8 mouse cellular contexts compared by ENCODE assay signal in the genomic region with DNA sequence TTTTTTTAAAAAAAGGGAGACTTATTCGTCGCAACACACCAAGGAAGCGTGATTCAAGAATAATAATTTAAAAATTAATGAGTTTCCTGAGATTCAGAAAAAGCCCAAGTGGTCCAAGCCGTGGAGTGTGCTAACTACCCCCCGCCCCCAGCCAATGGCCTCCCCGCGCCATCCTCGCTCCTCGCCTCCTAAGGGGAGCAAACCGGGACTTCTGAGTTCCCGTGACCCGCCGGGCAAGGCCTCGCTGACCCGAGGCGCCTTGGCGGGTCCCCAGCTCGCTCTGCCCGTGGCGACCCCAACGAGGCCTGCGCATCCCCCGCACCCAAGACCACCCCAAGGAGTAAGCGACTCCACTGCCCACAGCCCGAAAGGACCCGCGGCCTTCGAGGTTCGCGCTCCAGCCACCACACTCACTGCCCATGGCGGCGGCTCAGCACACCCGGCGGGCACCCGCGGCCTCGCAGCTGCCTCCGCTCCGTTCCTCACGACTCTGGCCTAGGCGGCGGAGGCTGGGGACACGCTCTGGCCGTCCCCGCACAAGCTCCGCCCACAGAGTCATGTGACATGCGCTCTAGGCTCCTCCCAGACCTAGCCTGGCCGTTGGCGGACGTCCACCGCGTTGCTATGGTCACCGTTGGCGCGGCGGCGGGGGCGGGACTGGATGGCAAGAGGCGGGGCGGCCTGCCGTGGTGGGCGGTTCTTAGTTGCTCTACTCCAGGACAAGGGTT. TPM values are rescaled to one million over a fixed set of nuclear protein-coding genes. Genes with fewer than 3 reads are reported as not detected.
DNase-seq lines count a peak whose midpoint lies in the region; ATAC-seq and TF ChIP-seq lines count a peak whose summit lies in the region.

A gene (minus strand): TSS at position 590 of the 728 bp plus-strand sequence.

- H3K9ac ChIP-seq in heart, embryonic 12.5 days, result peak within 1 kb of the TSS; percentile 96
- H3K9ac ChIP-seq in kidney, postnatal 0 days (ENCODE audit: low read depth, low read length), result peak within 1 kb of the TSS; percentile 88
- peak within 1 kb of the TSS; percentile 96 for H3K9ac ChIP-seq in liver, embryonic 11.5 days (ENCODE audit: low read depth, low read length)
- H3K9ac ChIP-seq in stomach, embryonic 14.5 days (replicated peaks; ENCODE audit: low read depth, low read length), result peak within 1 kb of the TSS; percentile 93

- H3K9me3 ChIP-seq in heart, embryonic 12.5 days (replicated peaks), result no peaks in the 10 kb centered on the region
- H3K9me3 ChIP-seq in kidney, postnatal 0 days (replicated peaks; ENCODE audit: low read length), result no peaks in the 10 kb centered on the region
- H3K9me3 ChIP-seq in liver, embryonic 11.5 days (ENCODE audit: control insufficient read depth, low read length), result no peaks in the 10 kb centered on the region
- H3K9me3 ChIP-seq in stomach, embryonic 14.5 days (ENCODE audit: control insufficient read depth, low read depth, low read length), result no peaks in the 10 kb centered on the region

- H3K27ac ChIP-seq in heart, embryonic 12.5 days (ENCODE audit: poor library complexity, severe bottlenecking), result peak within 1 kb of the TSS; percentile 86
- H3K27ac ChIP-seq in kidney, postnatal 0 days, result peak within 1 kb of the TSS; percentile 86
- peak within 1 kb of the TSS; percentile 86 for H3K27ac ChIP-seq in liver, embryonic 11.5 days (ENCODE audit: low read depth, low read length)
- peak within 1 kb of the TSS; percentile 76; the same call in 1 of the 2 replicates for H3K27ac ChIP-seq in stomach, embryonic 14.5 days (ENCODE audit: low read length)

- WGBS in heart, embryonic 12.5 days, result under 1% methylated on average over 62 of the region's 62 CpGs
- 1% methylated on average over 59 of the region's 62 CpGs for WGBS in kidney, postnatal 0 days
- 1% methylated on average over 62 of the region's 62 CpGs for WGBS in liver, embryonic 11.5 days
- under 1% methylated on average over 62 of the region's 62 CpGs for WGBS in stomach, embryonic 14.5 days

- H3K4me3 ChIP-seq in C2C12 (ENCODE audit: insufficient read depth, poor library complexity, severe bottlenecking), result peak within 1 kb of the TSS; percentile 88
- H3K4me3 ChIP-seq in heart, embryonic 12.5 days, result peak within 1 kb of the TSS; percentile 93
- H3K4me3 ChIP-seq in kidney, postnatal 0 days (replicated peaks; ENCODE audit: low read depth, low read length), result peak within 1 kb of the TSS; percentile 67
- peak within 1 kb of the TSS; percentile 91 for H3K4me3 ChIP-seq in liver, embryonic 11.5 days (ENCODE audit: low read depth, low read length)
- H3K4me3 ChIP-seq in stomach, embryonic 14.5 days (ENCODE audit: low read depth, low read length), result peak within 1 kb of the TSS; percentile 81

- peaks cover 4% of the 10 kb centered on the region for H3K4me1 ChIP-seq in heart, embryonic 12.5 days (replicated peaks)
- H3K4me1 ChIP-seq in kidney, postnatal 0 days (replicated peaks; ENCODE audit: insufficient read depth, low read length), result peaks cover 5% of the 10 kb centered on the region; the same call in 1 of the 2 replicates
- H3K4me1 ChIP-seq in liver, embryonic 11.5 days (replicated peaks; ENCODE audit: control insufficient read depth, insufficient read depth, low read length), result peaks cover 12% of the 10 kb centered on the region
- no peaks in the 10 kb centered on the region for H3K4me1 ChIP-seq in stomach, embryonic 14.5 days (ENCODE audit: control insufficient read depth, insufficient read depth, low read length)

- H3K27me3 ChIP-seq in C2C12 (ENCODE audit: control insufficient read depth, insufficient read depth, insufficient read length), result no peaks in the 10 kb centered on the region
- H3K27me3 ChIP-seq in heart, embryonic 12.5 days (replicated peaks), result no peaks in the 10 kb centered on the region
- H3K27me3 ChIP-seq in kidney, postnatal 0 days (ENCODE audit: insufficient read depth, low read length), result no peaks in the 10 kb centered on the region
- no peaks in the 10 kb centered on the region for H3K27me3 ChIP-seq in liver, embryonic 11.5 days (replicated peaks; ENCODE audit: control insufficient read depth, insufficient read depth, low read length)
- no peaks in the 10 kb centered on the region for H3K27me3 ChIP-seq in stomach, embryonic 14.5 days (ENCODE audit: control insufficient read depth, insufficient read depth, low read length)

- H3ac ChIP-seq in C2C12 (ENCODE audit: control insufficient read depth, insufficient read length, low read depth), result peak within 1 kb of the TSS; percentile 97

- peaks cover 25% of the 10 kb centered on the region for H3K36me3 ChIP-seq in C2C12 (ENCODE audit: control insufficient read depth, insufficient read depth)
- H3K36me3 ChIP-seq in heart, embryonic 12.5 days, result peaks cover 20% of the 10 kb centered on the region
- 0 out of 2 replicates have a peak, but pooled peaks cover 5% of the 10 kb centered on the region for H3K36me3 ChIP-seq in kidney, postnatal 0 days (ENCODE audit: insufficient read depth, low read length)
- H3K36me3 ChIP-seq in liver, embryonic 11.5 days (ENCODE audit: control insufficient read depth, insufficient read depth, low read length), result peaks cover 5% of the 10 kb centered on the region; the same call in 1 of the 2 replicates
- peaks cover 9% of the 10 kb centered on the region for H3K36me3 ChIP-seq in stomach, embryonic 14.5 days (ENCODE audit: control insufficient read depth, insufficient read depth, low read length)

- peaks cover 50% of the 10 kb centered on the region for H3K79me2 ChIP-seq in C2C12 (ENCODE audit: control insufficient read depth, insufficient read depth)

- peaks cover 19% of the 10 kb centered on the region for H3K79me3 ChIP-seq in C2C12 (ENCODE audit: low read depth)

- peak; percentile 97 for ATAC-seq in erythroid progenitor cell, adult 5-6 weeks (replicated peaks; ENCODE audit: low FRiP score, poor library complexity, severe bottlenecking)
- peak; percentile 100 for ATAC-seq in heart, embryonic 12.5 days (ENCODE audit: insufficient number of reproducible peaks, low FRiP score)
- peak; percentile 98 for ATAC-seq in kidney, postnatal 0 days (replicated peaks; ENCODE audit: low FRiP score, low read depth)
- ATAC-seq in liver, embryonic 11.5 days (replicated peaks; ENCODE audit: low FRiP score), result peak; percentile 99
- peak; percentile 98 for ATAC-seq in stomach, embryonic 14.5 days (ENCODE audit: insufficient number of reproducible peaks, insufficient read depth, low FRiP score, low read depth)

- H3K4me2 ChIP-seq in heart, embryonic 12.5 days, result peak within 1 kb of the TSS; percentile 75
- H3K4me2 ChIP-seq in kidney, postnatal 0 days (ENCODE audit: low read length), result peak within 1 kb of the TSS; percentile 76
- peak within 1 kb of the TSS; percentile 84 for H3K4me2 ChIP-seq in liver, embryonic 11.5 days
- H3K4me2 ChIP-seq in stomach, embryonic 14.5 days (replicated peaks; ENCODE audit: low read depth, low read length), result peak within 1 kb of the TSS; percentile 48

- TF ChIP-seq CTCF in C2C12 (IDR thresholded peaks at IDR 0.05; ENCODE audit: control insufficient read depth, insufficient read depth, insufficient read length), result no peak
- no peak for TF ChIP-seq CTCF in kidney, postnatal 0 days (IDR thresholded peaks at IDR 0.05; ENCODE audit: low read depth)

- peak; percentile 82 for DNase-seq in brain, embryonic 18.5 days (ENCODE audit: low read depth, low spot score)
- DNase-seq in kidney, postnatal 0 days (ENCODE audit: low spot score), result peak; percentile 98
- DNase-seq in liver, embryonic 11.5 days (ENCODE audit: low spot score), result peak; percentile 98
- peak; percentile 96 for DNase-seq in naive thymus-derived CD4-positive, alpha-beta T cell, adult 2 months (ENCODE audit: low read depth)

TF ChIP-seq in C2C12, 6 proteins besides CTCF, POLR2A, EP300 and RAD21:
- TF ChIP-seq FOSL1 (IDR thresholded peaks at IDR 0.05; ENCODE audit: insufficient read depth, low read length, poor library complexity, severe bottlenecking), result no peak
- peak; percentile 77 for TF ChIP-seq USF1 (IDR thresholded peaks at IDR 0.05; ENCODE audit: low read depth)
- peak; percentile 68 for TF ChIP-seq MAX (IDR thresholded peaks at IDR 0.05)

RNA-seq across cellular contexts. Expression of the gene that starts here (rescaled TPM):
- 15.4 TPM for polyA plus RNA-seq in C2C12 (2012; fragmentation: generic; extraction: Trizol)
- total RNA-seq in erythroid progenitor cell, adult 5-6 weeks (2015; ENCODE audit: low replicate concordance), result 15.9 and 31.4 TPM in 2 replicates
- 19.4 and 21.5 TPM in 2 replicates for total RNA-seq in erythroid progenitor cell, adult 5-6 weeks (2017; ENCODE audit: low replicate concordance)
- polyA plus RNA-seq in heart, embryonic 12.5 days (2016; fragmentation: Nextera tagmentation; extraction: Ambion mirVana), result 54.9 and 55.4 TPM in 2 replicates
- 36.6 and 43.2 TPM in 2 replicates for polyA plus RNA-seq in kidney, postnatal 0 days (2015; fragmentation: Nextera tagmentation; extraction: Ambion mirVana)
- 48.1 and 51.8 TPM in 2 replicates for polyA plus RNA-seq in liver, embryonic 11.5 days (2014; fragmentation: Nextera tagmentation; extraction: Ambion mirVana)
- 90.0 and 99.8 TPM in 2 replicates for polyA plus RNA-seq in stomach, embryonic 14.5 days (2014; fragmentation: Nextera tagmentation; extraction: Ambion mirVana)

Comparison
In these comparisons a context has a peak if more than half of its experiments do, and no peak if none do; other contexts are left out.
1. Peak in every context shown above with its lines: DNase-seq, ATAC-seq, H3K4me3 ChIP-seq and H3K27ac ChIP-seq.